In genomic region chr15:82170437-82171377, GRCm38 (mm10) we compare ENCODE assay signal across 18 mouse cellular contexts. TPM values are rescaled to one million over a fixed set of nuclear protein-coding genes. Genes with fewer than 3 reads are reported as not detected.
A peak's percentile ranks its signal among the peaks of the same experiment; 100 is the strongest.
DNase-seq lines count a peak whose midpoint lies in the region; ATAC-seq and TF ChIP-seq lines count a peak whose summit lies in the region.
"Had no signal": no experiment of that assay in that cellular context is flagged by ENCODE, and none has a peak within 500 bp of the region (broad histone marks: within the 10 kb centered on the region; RNA-seq: fewer than 3 reads in every experiment).

No protein-coding gene starts in this region.

- 0 out of 2 replicates have a peak, but pooled peaks have one; percentile 72 for TF ChIP-seq EP300 in heart, postnatal 0 days (IDR thresholded peaks at IDR 0.05; ENCODE audit: low read depth)

- intact Hi-C loops in heart, postnatal 36 days (cut with DNase I), result no loop called here
- intact Hi-C loops in left cerebral cortex, postnatal 4 days (cut with DNase I), result no loop called here
- intact Hi-C loops in left cerebral cortex, postnatal 14 days (cut with DNase I), result no loop called here

- peaks cover 38% of the 10 kb centered on the region for H3K4me1 ChIP-seq in heart, postnatal 0 days (ENCODE audit: control insufficient read depth, insufficient read depth)
- peaks cover 62% of the 10 kb centered on the region for H3K4me1 ChIP-seq in neural tube, embryonic 15.5 days
- peaks cover 15% of the 10 kb centered on the region for H3K4me1 ChIP-seq in forebrain, embryonic 15.5 days

- peak; percentile 70 for ATAC-seq in heart, postnatal 0 days (ENCODE audit: insufficient read depth, low read depth)
- ATAC-seq in neural tube, embryonic 15.5 days (ENCODE audit: low FRiP score), result peak; percentile 72
- ATAC-seq in forebrain, embryonic 15.5 days (replicated peaks), result no peak
- ATAC-seq: Patski had no signal

- no peak overlapping the region for H3K9ac ChIP-seq in heart, postnatal 0 days (replicated peaks; ENCODE audit: low read depth, low read length)
- H3K9ac ChIP-seq in neural tube, embryonic 15.5 days (replicated peaks), result no peak overlapping the region
- H3K9ac ChIP-seq in forebrain, embryonic 15.5 days (replicated peaks), result no peak overlapping the region
- H3K9ac ChIP-seq: embryonic facial prominence, embryonic 15.5 days; forebrain, embryonic 12.5 days; limb, embryonic 12.5 days; liver, embryonic 15.5 days; midbrain, embryonic 12.5 days had no signal

- no peak for TF ChIP-seq CTCF in heart, postnatal 0 days (IDR thresholded peaks at IDR 0.05; ENCODE audit: low read depth)

- DNase-seq in heart, adult 11 months, result peak; percentile 94
- DNase-seq in heart, postnatal 36 days, result no peak
- peak; percentile 51 for DNase-seq in left cerebral cortex, postnatal 4 days
- no peak for DNase-seq in left cerebral cortex, postnatal 14 days (ENCODE audit: low spot score in 2 of 2)
- peak; percentile 37 for DNase-seq in heart, postnatal 0 days (ENCODE audit: low spot score)
- no peak for DNase-seq in kidney, postnatal 36 days
- DNase-seq: layer of hippocampus, postnatal 36 days; thymus, postnatal 25 days had no signal

- H3K4me3 ChIP-seq in heart, postnatal 0 days (ENCODE audit: low read depth, low read length), result no peak overlapping the region
- H3K4me3 ChIP-seq in neural tube, embryonic 15.5 days (replicated peaks), result no peak overlapping the region
- no peak overlapping the region for H3K4me3 ChIP-seq in forebrain, embryonic 15.5 days
- H3K4me3 ChIP-seq: embryonic facial prominence, embryonic 15.5 days; forebrain, embryonic 12.5 days; limb, embryonic 12.5 days; liver, embryonic 15.5 days; midbrain, embryonic 12.5 days had no signal

- peak overlapping the region; percentile 47 for H3K27ac ChIP-seq in heart, postnatal 0 days (ENCODE audit: low read depth)
- peak overlapping the region; percentile 79 for H3K27ac ChIP-seq in neural tube, embryonic 15.5 days (replicated peaks)
- H3K27ac ChIP-seq in forebrain, embryonic 15.5 days (replicated peaks), result no peak overlapping the region
- H3K27ac ChIP-seq: embryonic facial prominence, embryonic 15.5 days; forebrain, embryonic 12.5 days; kidney, postnatal 0 days; limb, embryonic 12.5 days; liver, embryonic 15.5 days; midbrain, embryonic 12.5 days had no signal

- no peaks in the 10 kb centered on the region for H3K27me3 ChIP-seq in heart, postnatal 0 days (ENCODE audit: control insufficient read depth, insufficient read depth, low read length)
- no peaks in the 10 kb centered on the region for H3K27me3 ChIP-seq in neural tube, embryonic 15.5 days (replicated peaks)
- no peaks in the 10 kb centered on the region for H3K27me3 ChIP-seq in forebrain, embryonic 15.5 days
- H3K27me3 ChIP-seq: embryonic facial prominence, embryonic 15.5 days; forebrain, embryonic 12.5 days; limb, embryonic 12.5 days; liver, embryonic 15.5 days; midbrain, embryonic 12.5 days; Patski had no signal

- peaks cover 54% of the 10 kb centered on the region for H3K36me3 ChIP-seq in heart, postnatal 0 days (replicated peaks; ENCODE audit: control insufficient read depth, insufficient read depth, low read length)
- H3K36me3 ChIP-seq in neural tube, embryonic 15.5 days, result peaks cover 38% of the 10 kb centered on the region
- H3K36me3 ChIP-seq in forebrain, embryonic 15.5 days, result peaks cover 56% of the 10 kb centered on the region

- no peaks in the 10 kb centered on the region for H3K9me3 ChIP-seq in heart, postnatal 0 days (replicated peaks; ENCODE audit: control insufficient read depth, low read length)
- H3K9me3 ChIP-seq in neural tube, embryonic 15.5 days (replicated peaks), result no peaks in the 10 kb centered on the region
- no peaks in the 10 kb centered on the region for H3K9me3 ChIP-seq in forebrain, embryonic 15.5 days
- H3K9me3 ChIP-seq: embryonic facial prominence, embryonic 15.5 days; forebrain, embryonic 12.5 days; limb, embryonic 12.5 days; liver, embryonic 15.5 days; midbrain, embryonic 12.5 days had no signal

- 69% methylated on average over 36 of the region's 36 CpGs for WGBS in heart, postnatal 0 days
- 26% methylated on average over 36 of the region's 36 CpGs for WGBS in neural tube, embryonic 15.5 days
- 87% methylated on average over 36 of the region's 36 CpGs for WGBS in forebrain, embryonic 15.5 days

- H3K4me2 ChIP-seq in heart, postnatal 0 days (ENCODE audit: low read depth, low read length), result no peak overlapping the region
- peak overlapping the region; percentile 25 for H3K4me2 ChIP-seq in neural tube, embryonic 15.5 days
- H3K4me2 ChIP-seq in forebrain, embryonic 15.5 days (replicated peaks), result no peak overlapping the region
- H3K4me2 ChIP-seq: embryonic facial prominence, embryonic 15.5 days; forebrain, embryonic 12.5 days; limb, embryonic 12.5 days; liver, embryonic 15.5 days; midbrain, embryonic 12.5 days had no signal

RNA-seq across cellular contexts. Expression of gene Srebf2, which starts 23.7 kb away (rescaled TPM):
- 10 to 100 TPM; 17.4 to 19.5 TPM for total RNA-seq in heart, postnatal 36 days (2021)
- 100 to 1,000 TPM; 233 to 234 TPM for total RNA-seq in left cerebral cortex, postnatal 4 days (2021)
- 100 to 1,000 TPM; 173 to 195 TPM for total RNA-seq in left cerebral cortex, postnatal 14 days (2021)
- total RNA-seq in heart, postnatal 0 days (2014; rRNA removed; ENCODE audit: low replicate concordance), result 86.3 and 90.3 TPM in 2 replicates
- polyA plus RNA-seq in heart, postnatal 0 days (2015; fragmentation: Nextera tagmentation; extraction: Ambion mirVana), result 58.0 and 68.3 TPM in 2 replicates
- 187 and 190 TPM in 2 replicates for polyA plus RNA-seq in neural tube, embryonic 15.5 days (2015; fragmentation: Nextera tagmentation; extraction: Ambion mirVana)
- 223 and 225 TPM in 2 replicates for polyA plus RNA-seq in forebrain, embryonic 15.5 days (2015; fragmentation: Nextera tagmentation; extraction: Ambion mirVana)

RNA-seq across cellular contexts. Expression of gene Shisa8, which starts 41.9 kb away (rescaled TPM):
- total RNA-seq in heart, postnatal 36 days (2021), result under 1 TPM; 0.14 to 0.19 TPM
- total RNA-seq in left cerebral cortex, postnatal 4 days (2021), result 1 to 10 TPM; 1.5 to 2.0 TPM
- 1 to 10 TPM; 4.1 to 4.7 TPM for total RNA-seq in left cerebral cortex, postnatal 14 days (2021)
- 0.19 and 7.5 TPM in 2 replicates for total RNA-seq in heart, postnatal 0 days (2014; rRNA removed; ENCODE audit: low replicate concordance)
- 0.07 and 0.23 TPM in 2 replicates for polyA plus RNA-seq in heart, postnatal 0 days (2015; fragmentation: Nextera tagmentation; extraction: Ambion mirVana)
- polyA plus RNA-seq in neural tube, embryonic 15.5 days (2015; fragmentation: Nextera tagmentation; extraction: Ambion mirVana), result 4.6 and 6.7 TPM in 2 replicates
- polyA plus RNA-seq in forebrain, embryonic 15.5 days (2015; fragmentation: Nextera tagmentation; extraction: Ambion mirVana), result 0.27 and 0.69 TPM in 2 replicates
- polyA plus RNA-seq: stomach, embryonic 16.5 days had no signal

RNA-seq across cellular contexts. Expression of gene Ccdc134, which starts 43.0 kb away (rescaled TPM):
- 1 to 10 TPM; 3.4 to 5.6 TPM for total RNA-seq in heart, postnatal 36 days (2021)
- total RNA-seq in left cerebral cortex, postnatal 4 days (2021), result 10 to 100 TPM; 11.3 to 12.4 TPM
- 10 to 100 TPM; 10.1 to 12.9 TPM for total RNA-seq in left cerebral cortex, postnatal 14 days (2021)
- total RNA-seq in heart, postnatal 0 days (2014; rRNA removed; ENCODE audit: low replicate concordance), result 4.9 and 6.9 TPM in 2 replicates
- polyA plus RNA-seq in heart, postnatal 0 days (2015; fragmentation: Nextera tagmentation; extraction: Ambion mirVana), result 5.9 and 6.5 TPM in 2 replicates
- polyA plus RNA-seq in neural tube, embryonic 15.5 days (2015; fragmentation: Nextera tagmentation; extraction: Ambion mirVana), result 11.1 and 13.6 TPM in 2 replicates
- 17.7 and 18.4 TPM in 2 replicates for polyA plus RNA-seq in forebrain, embryonic 15.5 days (2015; fragmentation: Nextera tagmentation; extraction: Ambion mirVana)

RNA-seq across cellular contexts. Expression of gene Tnfrsf13c, which starts 53.5 kb away (rescaled TPM):
- total RNA-seq in heart, postnatal 36 days (2021), result under 1 TPM; 0.28 to 0.30 TPM
- 1 to 10 TPM in 1 of 2 experiments, under 1 TPM in 1; 0.46 to 1.1 TPM for total RNA-seq in left cerebral cortex, postnatal 4 days (2021)
- total RNA-seq in left cerebral cortex, postnatal 14 days (2021), result under 1 TPM; 0.27 to 0.35 TPM
- 1.5 TPM in 1 of 2 replicates, not detected in the other for total RNA-seq in heart, postnatal 0 days (2014; rRNA removed; ENCODE audit: low replicate concordance)
- not detected in 2 replicates for polyA plus RNA-seq in heart, postnatal 0 days (2015; fragmentation: Nextera tagmentation; extraction: Ambion mirVana)
- polyA plus RNA-seq in neural tube, embryonic 15.5 days (2015; fragmentation: Nextera tagmentation; extraction: Ambion mirVana), result 0.66 and 0.90 TPM in 2 replicates
- 0.11 and 0.37 TPM in 2 replicates for polyA plus RNA-seq in forebrain, embryonic 15.5 days (2015; fragmentation: Nextera tagmentation; extraction: Ambion mirVana)
- polyA plus RNA-seq: limb, embryonic 12.5 days; midbrain, embryonic 12.5 days had no signal

Comparison
In these comparisons a context has a peak if more than half of its experiments do, and no peak if none do; other contexts are left out.
1. DNase-seq: peak in heart, adult 11 months (single experiment), left cerebral cortex, postnatal 4 days (single experiment) and heart, postnatal 0 days (single experiment); none in heart, postnatal 36 days (0 of 2), left cerebral cortex, postnatal 14 days (0 of 2) and kidney, postnatal 36 days (0 of 2).